Mouse (Mus musculus): ENCODE measurements around the gene Gm21732.
"Not testable (repeated sequence)": the region's sequence is repeated elsewhere in the genome, so short reads cannot be mapped to it uniquely, and the experiment has no call there.

GRCm38 (mm10) chrY:38575591-38575990 lies at the start of gene Gm21732:
- not testable (repeated sequence) for TF ChIP-seq CTCF (conservative IDR thresholded peaks at IDR 0.05; ENCODE audit: insufficient read depth, insufficient read length, low read depth, low read length); POLR2A (IDR thresholded peaks at IDR 0.05; ENCODE audit: low read depth, low read length)

All from kidney, adult 2 months (tissue).